Mouse (Mus musculus) lung, postnatal 0 days (tissue): ENCODE measurements around the gene Dync1i1.

Source experiments
- CTCF ChIP-seq: IDR thresholded peaks from 2 replicates; pipeline ENCODE4 v1.5.1; 2016; ENCODE audit warnings: antibody characterized with exemption, mild to moderate bottlenecking
- EP300 ChIP-seq: IDR thresholded peaks from 2 replicates; pipeline ENCODE4 v1.6.1; 2016; ENCODE audit warnings: antibody characterized with exemption, mild to moderate bottlenecking, control low read depth

- TF ChIP-seq CTCF: no peak
- TF ChIP-seq EP300: no peak
These were observed 145.6 kb downstream of the Dync1i1 start for GRCm38 (mm10) chr6:5871060-5871459.
